Mouse (Mus musculus) spleen, embryonic (tissue): ENCODE results near the gene Hdac6.

Experiments used
- CTCF ChIA-PET: fragments of 350-600 bp; sonication (Branson Sonifier 250); formaldehyde crosslinking; loops from one replicate; lab custom pipeline; 2022; lab: Charles Lee

The Hdac6 gene

GRCm38 (mm10) chrX:7947108-7947899, at the start of gene Hdac6:
Gene Hdac6 (minus strand): TSS chrX:7947889.
- CTCF ChIA-PET: no interaction called here

- CTCF ChIA-PET: no interaction called here
Measured at GRCm38 (mm10) chrX:7993068-7993735, 45.5 kb upstream of the Hdac6 start.

GRCm38 (mm10) chrX:7992379-7993067, 44.8 kb upstream of the Hdac6 start:
- CTCF ChIA-PET: no interaction called here

GRCm38 (mm10) chrX:7981368-7981767, 33.7 kb upstream of the Hdac6 start:
- CTCF ChIA-PET: no interaction called here

- CTCF ChIA-PET: no interaction called here
Measured at GRCm38 (mm10) chrX:7977892-7978291, 30.2 kb upstream of the Hdac6 start, which contains the start of gene Gata1. Gene Gata1 (minus strand): TSS chrX:7978071.

GRCm38 (mm10) chrX:7971292-7971691, 23.6 kb upstream of the Hdac6 start:
- CTCF ChIA-PET: no interaction called here

GRCm38 (mm10) chrX:7968899-7969298, 21.2 kb upstream of the Hdac6 start:
- CTCF ChIA-PET: no interaction called here

- CTCF ChIA-PET: no interaction called here
Measured at GRCm38 (mm10) chrX:7968226-7968625, 20.5 kb upstream of the Hdac6 start.

- CTCF ChIA-PET: no interaction called here
Measured at GRCm38 (mm10) chrX:7967596-7968201, 20.0 kb upstream of the Hdac6 start.

GRCm38 (mm10) chrX:7966161-7966560, 18.5 kb upstream of the Hdac6 start:
- CTCF ChIA-PET: no interaction called here

GRCm38 (mm10) chrX:7963829-7964626, 16.3 kb upstream of the Hdac6 start:
- CTCF ChIA-PET: no interaction called here

GRCm38 (mm10) chrX:7958868-7959267, 11.2 kb upstream of the Hdac6 start:
- CTCF ChIA-PET: no interaction called here

GRCm38 (mm10) chrX:7950091-7950490, 2.4 kb upstream of the Hdac6 start:
- CTCF ChIA-PET: no interaction called here

- CTCF ChIA-PET: interaction anchor here (0.6 kb wide), 1 partner anchor 184 kb away, joined by 3 read pairs; no protein-coding TSS in a partner anchor
Measured at GRCm38 (mm10) chrX:7947900-7948492, 307 bp upstream of the Hdac6 start.

- CTCF ChIA-PET: no interaction called here
Measured at GRCm38 (mm10) chrX:7945618-7946017, 2.1 kb downstream of the Hdac6 start.

GRCm38 (mm10) chrX:7937667-7938066, 10.0 kb downstream of the Hdac6 start:
- CTCF ChIA-PET: no interaction called here

- CTCF ChIA-PET: no interaction called here
Measured at GRCm38 (mm10) chrX:7936874-7937273, 10.8 kb downstream of the Hdac6 start.

GRCm38 (mm10) chrX:7928270-7928790, 19.4 kb downstream of the Hdac6 start, which contains the start of gene Eras:
Gene Eras (minus strand): TSS chrX:7928607.
- CTCF ChIA-PET: interaction anchor here (0.5 kb wide), 1 partner anchor 36 kb away, joined by 3 read pairs; no protein-coding TSS in a partner anchor

GRCm38 (mm10) chrX:7927116-7927515, 20.6 kb downstream of the Hdac6 start:
- CTCF ChIA-PET: no interaction called here

- CTCF ChIA-PET: no interaction called here
Measured at GRCm38 (mm10) chrX:7926266-7926665, 21.4 kb downstream of the Hdac6 start.
